Mouse (Mus musculus): Measurements from ENCODE around the gene Coch.
"Not testable (repeated sequence)": the region's sequence is repeated elsewhere in the genome, so short reads cannot be mapped to it uniquely, and the experiment has no call there.

Gene Coch

DNA sequence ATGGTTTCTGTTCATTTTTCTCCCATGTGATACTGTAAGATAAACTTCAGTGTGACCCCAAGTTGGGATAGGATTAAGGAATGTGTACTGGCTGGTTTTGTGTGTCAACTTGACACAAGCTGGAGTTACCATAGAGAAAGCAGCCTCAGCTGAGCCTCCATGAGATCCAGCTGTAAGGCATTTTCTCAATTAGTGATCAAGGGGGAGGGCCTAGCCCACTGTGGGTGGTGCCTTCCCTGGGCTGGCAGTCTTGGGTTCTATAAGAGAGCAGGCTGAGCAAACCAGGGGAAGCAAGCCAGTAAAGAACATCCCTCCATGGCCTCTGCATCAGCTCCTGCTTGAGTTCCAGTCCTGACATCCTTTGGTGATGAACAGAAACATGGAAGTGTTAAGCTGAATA, 56.3 kb downstream of the Coch start:
- not testable (repeated sequence) for DNase-seq
